Mouse (Mus musculus) urinary bladder, postnatal 4 days (tissue): ENCODE data around the gene Isyna1.

Experiments used
- DNase-seq, 2 experiments: peaks; one replicate each; pipeline ENCODE4 v3.0.0; 2021 to 2022; ENCODE audit warnings: low spot score in 2 of 2

Isyna1 gene

GRCm38 (mm10) chr8:70622220-70622619, 28.0 kb downstream of the Isyna1 start:
- no peak for DNase-seq

GRCm38 (mm10) chr8:70625104-70625503, 30.9 kb downstream of the Isyna1 start:
- no peak for DNase-seq

DNA sequence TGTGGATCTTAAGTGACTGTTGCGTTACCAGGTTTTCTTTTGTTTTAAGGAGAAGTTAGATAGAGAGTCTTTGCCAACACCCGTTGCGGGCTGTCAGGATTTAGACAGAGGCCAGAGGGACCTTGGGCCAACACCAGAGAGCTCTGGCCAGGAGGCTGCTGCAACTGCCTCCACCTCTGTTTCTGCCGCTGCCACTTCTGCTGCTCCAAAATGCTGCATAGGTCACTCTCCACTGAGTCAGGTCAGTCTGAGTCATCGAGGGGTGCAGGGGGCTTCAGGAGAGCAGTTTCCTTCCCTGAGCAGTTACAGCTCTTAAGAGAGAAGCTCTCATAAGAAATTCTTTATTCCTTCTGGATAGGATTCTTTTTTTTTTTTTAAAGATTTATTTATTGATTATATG, 32.9 kb downstream of the Isyna1 start:
- DNase-seq: no peak

DNA sequence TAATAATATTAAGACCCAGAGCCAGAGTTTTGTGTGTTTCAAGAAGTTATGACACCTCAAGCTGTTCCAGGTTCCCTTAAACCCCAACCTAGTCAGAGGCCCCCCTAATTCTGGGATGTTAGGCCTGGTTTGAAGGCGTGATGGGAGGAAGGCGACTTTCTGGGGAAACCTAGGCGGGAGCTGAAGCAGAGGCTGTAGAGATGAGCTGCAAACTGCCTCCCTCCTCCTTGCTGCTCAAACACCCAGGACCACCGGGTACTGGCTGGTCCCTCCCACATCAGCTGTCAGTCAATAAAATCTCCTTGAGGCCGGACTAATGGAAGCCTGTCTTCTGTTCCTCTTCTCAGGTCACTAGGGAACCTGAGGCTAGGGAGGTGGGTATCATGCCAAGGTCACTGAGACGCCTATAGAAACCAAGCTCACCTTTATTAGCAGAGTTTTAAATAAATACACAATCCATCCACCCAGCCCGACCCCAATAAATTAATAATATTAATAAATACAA, 34.9 kb downstream of the Isyna1 start:
- no peak for DNase-seq

- DNase-seq: peak; percentile 83 to 85
Measured at GRCm38 (mm10) chr8:70629574-70630531, 35.7 kb downstream of the Isyna1 start.

DNA sequence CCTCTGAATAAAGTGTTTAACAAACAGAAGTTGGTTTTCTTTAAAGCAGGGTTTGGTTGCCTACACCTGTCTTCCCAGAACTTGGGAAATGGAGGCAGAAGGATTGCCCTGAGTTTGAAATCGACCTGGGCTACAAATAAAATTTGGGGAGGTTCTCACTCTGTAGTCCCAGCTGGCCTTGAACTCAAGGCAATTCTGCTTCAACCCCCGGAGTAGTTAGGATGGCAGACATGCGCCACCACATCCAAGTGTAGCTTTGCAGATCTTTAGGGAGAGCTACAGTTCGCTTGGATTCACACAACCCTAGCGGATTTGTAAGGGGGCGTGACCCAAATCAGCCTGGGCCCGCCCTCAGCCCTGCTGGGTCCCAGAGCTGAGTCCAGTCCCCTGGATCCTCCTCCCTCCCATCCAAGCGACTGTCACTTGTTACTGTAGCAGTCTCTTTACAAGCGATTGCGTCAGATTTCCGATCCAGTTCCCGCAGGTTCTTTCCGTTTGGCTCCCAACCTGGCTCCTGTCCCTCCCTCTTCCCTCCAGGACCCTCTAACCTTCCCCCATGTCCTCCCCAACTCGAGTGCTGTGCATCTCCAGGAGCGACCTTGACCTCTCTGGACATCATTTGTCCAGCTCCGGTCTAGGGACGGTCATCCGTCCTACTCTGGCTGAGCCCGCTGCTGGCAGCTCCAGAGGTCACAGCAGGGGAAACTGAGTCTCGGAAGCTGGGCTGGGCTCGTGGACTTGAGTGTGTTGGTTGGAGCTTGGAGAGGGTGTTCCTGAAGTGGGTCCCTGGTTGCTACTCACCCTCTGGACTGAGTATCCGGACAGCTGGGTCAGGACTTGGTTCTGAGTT, 36.6 kb downstream of the Isyna1 start:
- peak in 1 of 2 experiments; percentile 62 for DNase-seq

- no peak for DNase-seq
Measured at GRCm38 (mm10) chr8:70631436-70631835, 37.3 kb downstream of the Isyna1 start.

DNA sequence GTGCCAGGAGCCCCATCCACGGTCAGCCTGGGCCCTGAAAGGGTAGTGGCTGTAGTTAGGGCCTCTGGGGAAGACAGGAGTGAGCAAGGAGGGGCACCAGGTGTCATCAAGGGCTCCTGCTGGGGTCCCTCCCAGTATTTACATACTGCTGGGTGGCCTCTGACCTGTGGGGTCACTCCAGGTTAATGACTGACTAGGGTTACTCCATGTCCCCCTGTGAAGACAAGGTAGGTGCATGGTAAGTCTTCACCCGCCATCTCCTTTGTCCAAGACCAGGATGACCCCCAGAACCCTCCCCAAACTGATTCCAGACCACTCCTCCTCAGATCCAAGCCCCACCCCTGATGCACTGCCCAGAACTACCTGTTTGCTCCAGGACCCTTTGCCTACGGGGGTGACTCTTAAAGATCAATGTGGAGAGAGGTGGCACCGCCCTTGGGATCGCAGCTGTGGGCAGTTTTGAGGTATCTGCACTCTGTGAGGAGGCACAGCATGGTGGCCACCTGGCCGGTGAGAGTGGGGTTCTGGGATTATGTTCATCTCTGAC, 38.2 kb downstream of the Isyna1 start, which contains the start of gene Gdf15:
Gene Gdf15, minus strand, starts transcription at position 111 of the 547 bp plus-strand sequence.
- DNase-seq: no peak

DNA sequence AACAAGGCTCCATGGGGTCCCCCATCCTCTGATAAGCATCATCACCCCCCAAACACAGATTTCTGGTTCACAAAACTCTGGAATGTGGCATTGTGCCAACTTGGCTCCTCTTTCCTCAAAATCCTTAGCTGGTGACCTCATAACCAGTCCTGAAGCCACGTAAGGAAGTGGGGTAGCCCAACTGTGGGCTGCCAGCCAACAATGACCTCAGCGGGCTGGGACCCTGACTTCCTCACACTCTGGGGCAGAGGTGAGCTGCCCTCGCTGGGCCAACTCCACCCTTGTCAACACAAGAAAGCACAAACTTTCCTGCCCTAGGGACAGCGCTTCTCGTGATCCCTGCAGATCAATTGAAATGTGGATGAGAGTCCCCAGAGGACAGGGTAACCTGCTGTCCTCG, 39.9 kb downstream of the Isyna1 start:
- peak; percentile 49 to 75 for DNase-seq

- no peak for DNase-seq
Measured at GRCm38 (mm10) chr8:70635527-70635926, 41.4 kb downstream of the Isyna1 start.

DNA sequence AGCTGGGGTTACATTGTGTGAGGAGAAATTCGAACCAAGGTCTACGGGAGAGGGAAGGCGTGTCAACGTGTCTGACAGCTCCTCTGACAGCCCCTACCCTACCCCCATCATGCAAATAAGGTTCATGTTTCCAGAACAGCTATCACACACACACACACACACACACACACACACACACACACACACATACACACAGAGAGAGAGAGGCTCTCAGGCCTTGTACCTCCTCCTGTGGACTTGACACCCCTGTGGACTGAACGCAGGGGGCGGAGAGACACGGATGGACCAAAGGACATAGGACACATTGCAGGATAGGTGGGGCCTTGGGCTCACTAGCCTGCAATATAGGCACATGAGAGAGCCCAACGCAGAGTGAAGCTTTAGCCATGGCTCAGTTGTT, 42.7 kb downstream of the Isyna1 start:
- DNase-seq: no peak

GRCm38 (mm10) chr8:70638752-70639151, 44.6 kb downstream of the Isyna1 start:
- no peak for DNase-seq

DNA sequence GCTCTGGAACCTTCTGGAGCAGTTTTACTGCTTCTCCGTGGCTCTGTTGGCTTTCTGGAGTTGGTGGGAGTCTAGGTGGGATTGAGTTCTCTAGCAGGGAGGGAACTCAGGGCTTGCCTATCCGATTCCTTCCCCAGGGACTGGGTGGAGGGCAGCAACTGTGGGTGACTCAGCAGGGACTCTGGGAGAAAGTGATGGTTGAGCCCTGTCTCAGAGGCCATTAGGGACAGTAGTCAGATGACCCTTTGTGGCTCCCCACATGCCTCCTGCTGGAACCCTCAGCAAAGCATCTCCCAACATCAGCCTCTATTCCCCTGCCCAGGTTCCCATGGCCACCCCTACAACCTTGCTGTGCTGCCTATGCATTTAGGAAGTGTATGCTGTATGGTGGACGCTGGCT, 48.8 kb downstream of the Isyna1 start:
- no peak for DNase-seq

GRCm38 (mm10) chr8:70644065-70644464, 49.9 kb downstream of the Isyna1 start:
- no peak for DNase-seq

GRCm38 (mm10) chr8:70645501-70646224, 51.5 kb downstream of the Isyna1 start:
- DNase-seq: no peak

DNA sequence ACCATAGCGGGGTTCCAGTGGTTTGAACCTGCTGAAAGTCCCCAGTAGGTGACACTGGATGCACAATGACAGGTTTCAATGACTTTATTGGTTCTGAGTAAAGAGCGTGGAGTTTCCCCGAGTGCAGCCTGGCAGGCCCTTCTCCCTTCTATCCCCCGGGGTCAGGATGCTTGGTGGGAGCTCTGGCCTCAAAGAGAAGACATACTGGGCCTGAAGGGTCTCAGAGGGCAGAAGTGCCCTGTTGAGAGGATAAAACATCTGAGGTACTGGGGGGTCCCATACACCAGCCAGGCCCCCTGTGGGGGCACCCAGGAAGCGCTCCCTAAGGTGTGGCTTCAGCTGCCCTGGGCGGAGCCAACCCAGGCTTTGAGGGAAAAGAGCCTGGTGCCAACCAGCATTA, 52.2 kb downstream of the Isyna1 start:
- DNase-seq: no peak

- DNase-seq: no peak
Measured at GRCm38 (mm10) chr8:70646775-70647174, 52.6 kb downstream of the Isyna1 start.
